In the genomic region with DNA sequence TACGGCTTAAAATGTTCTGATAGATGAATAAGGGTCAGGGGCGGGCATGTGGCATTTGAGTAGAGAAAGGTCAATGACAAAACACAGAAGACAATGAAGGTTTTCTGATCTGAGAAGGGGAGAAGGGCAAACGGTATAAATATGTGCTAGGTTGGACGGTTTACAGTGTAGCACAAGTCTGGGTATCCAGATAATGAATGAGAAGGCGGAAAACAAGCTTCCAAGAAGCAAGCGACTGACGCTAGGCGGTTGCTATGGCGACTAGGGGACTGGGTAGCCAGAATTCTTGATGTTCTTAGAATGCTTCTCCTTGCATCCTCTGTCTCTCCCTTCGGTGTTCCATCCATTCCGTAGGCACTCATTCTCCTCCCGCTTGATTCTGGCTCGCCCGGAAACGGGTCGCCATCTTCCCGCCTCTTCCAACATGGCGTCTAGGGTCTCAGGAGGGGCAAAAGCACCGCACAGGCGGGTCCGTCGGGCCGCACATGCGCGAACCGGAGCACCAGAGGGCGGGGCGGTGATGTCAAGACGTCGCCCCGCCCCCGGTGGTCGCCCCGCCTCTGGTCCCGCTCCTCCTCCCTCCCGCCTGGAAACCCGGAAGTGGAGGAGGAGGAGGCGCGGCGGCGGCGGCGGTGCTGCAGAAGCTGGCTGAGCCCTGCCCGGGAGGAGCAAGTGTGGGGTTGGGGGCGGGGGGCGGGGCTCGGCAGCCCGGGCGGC, we compare ENCODE assay signal across 8 mouse cellular contexts. TPM values are rescaled to one million over a fixed set of nuclear protein-coding genes. Genes with fewer than 3 reads are reported as not detected.
DNase-seq lines count a peak whose midpoint lies in the region; ATAC-seq and TF ChIP-seq lines count a peak whose summit lies in the region.

A gene (plus strand): TSS at position 600 of the 717 bp plus-strand sequence.

- DNase-seq in MN1 (ENCODE audit: low spot score): peak; percentile 94
- peak; percentile 98 for DNase-seq in cerebellum, adult 9-10 months
- DNase-seq in hindbrain, embryonic 10.5 days (ENCODE audit: low spot score): peak; percentile 98
- DNase-seq in layer of hippocampus, adult 9-11 months: peak; percentile 98
- DNase-seq in lung, postnatal 0 days (ENCODE audit: low spot score): peak; percentile 97
- peak; percentile 97 for DNase-seq in ovary, postnatal 14 days (ENCODE audit: low spot score)
- DNase-seq in thymus, postnatal 14 days: peak; percentile 99

- H3K36me3 ChIP-seq in hindbrain, embryonic 10.5 days: no peaks in the 10 kb centered on the region
- H3K36me3 ChIP-seq in lung, postnatal 0 days (ENCODE audit: insufficient read depth, low read length): no peaks in the 10 kb centered on the region

- TF ChIP-seq EP300 in lung, postnatal 0 days (IDR thresholded peaks at IDR 0.05): no peak

- 5% methylated on average over 49 of the region's 49 CpGs for WGBS in hindbrain, embryonic 10.5 days
- WGBS in lung, postnatal 0 days: 8% methylated on average over 35 of the region's 49 CpGs

- no peaks in the 10 kb centered on the region for H3K9me3 ChIP-seq in hindbrain, embryonic 10.5 days
- no peaks in the 10 kb centered on the region for H3K9me3 ChIP-seq in lung, postnatal 0 days (ENCODE audit: low read length)

- H3K9ac ChIP-seq in lung, postnatal 0 days (replicated peaks; ENCODE audit: low read depth): peak within 1 kb of the TSS; percentile 52

- 0 out of 2 replicates have a peak, but pooled peaks have one; percentile 10 for TF ChIP-seq CTCF in lung, postnatal 0 days (IDR thresholded peaks at IDR 0.05)

- H3K4me3 ChIP-seq in hindbrain, embryonic 10.5 days: peak within 1 kb of the TSS; percentile 72
- peak within 1 kb of the TSS; percentile 58 for H3K4me3 ChIP-seq in lung, postnatal 0 days (ENCODE audit: low read depth, low read length)

- peak within 1 kb of the TSS; percentile 75 for H3K4me2 ChIP-seq in lung, postnatal 0 days (replicated peaks; ENCODE audit: low read depth, low read length)

- H3K27me3 ChIP-seq in hindbrain, embryonic 10.5 days (ENCODE audit: insufficient read depth, poor library complexity, severe bottlenecking): peaks cover 9% of the 10 kb centered on the region; the same call in 1 of the 2 replicates
- no peaks in the 10 kb centered on the region for H3K27me3 ChIP-seq in lung, postnatal 0 days (replicated peaks; ENCODE audit: insufficient read depth, low read length)

- peak; percentile 92 for ATAC-seq in frontal cortex, adult (ENCODE audit: low TSS enrichment)
- ATAC-seq in lung, postnatal 0 days: peak; percentile 98

- H3K27ac ChIP-seq in hindbrain, embryonic 10.5 days: peak within 1 kb of the TSS; percentile 93
- H3K27ac ChIP-seq in lung, postnatal 0 days (ENCODE audit: low read length): peak within 1 kb of the TSS; percentile 54

- peaks cover 17% of the 10 kb centered on the region for H3K4me1 ChIP-seq in hindbrain, embryonic 10.5 days (replicated peaks)
- H3K4me1 ChIP-seq in lung, postnatal 0 days (ENCODE audit: insufficient read depth, low read depth, low read length): 0 out of 2 replicates have a peak, but pooled peaks cover 7% of the 10 kb centered on the region

RNA-seq across cellular contexts. Expression of the gene that starts here (rescaled TPM):
- 18.3 and 18.9 TPM in 2 replicates for polyA plus RNA-seq in hindbrain, embryonic 10.5 days (2016; fragmentation: Nextera tagmentation; extraction: Ambion mirVana)
- 18.6 TPM in 2 replicates for polyA plus RNA-seq in lung, postnatal 0 days (2015; fragmentation: Nextera tagmentation; extraction: Ambion mirVana)

Comparison
In these comparisons a context has a peak if more than half of its experiments do, and no peak if none do; other contexts are left out.
1. Peak in every context shown above with its lines: DNase-seq, ATAC-seq, H3K4me3 ChIP-seq and H3K27ac ChIP-seq.